Mouse (Mus musculus) lung, embryonic 16.5 days (tissue): ENCODE results near the gene Ppy. TPM values are rescaled to one million over a fixed set of nuclear protein-coding genes. Genes with fewer than 3 reads are reported as not detected.

Source experiments
- ATAC-seq: fragments of 200-750 bp; cut with Nextera tagmentation; 2 replicates; pipeline ENCODE4 v1.8.0; 2017; ENCODE audit warnings: low read depth, mild to moderate bottlenecking, moderate library complexity
- H3K27ac ChIP-seq: fragments of 300-500 bp; sonication (generic); 2 replicates; pipeline ENCODE4 v1.5.1; 2014; ENCODE audit warnings: mild to moderate bottlenecking, control low read depth, low read length
- H3K27me3 ChIP-seq: fragments of 300-500 bp; sonication (generic); 2 replicates; pipeline ENCODE4 v1.6.1; 2014; ENCODE audit warnings: low read depth, low read length, mixed read lengths; ENCODE audit not compliant: control insufficient read depth, insufficient read depth
- H3K36me3 ChIP-seq: fragments of 300-500 bp; sonication (generic); 2 replicates; pipeline ENCODE4 v1.6.1; 2014; ENCODE audit warnings: low read length; ENCODE audit not compliant: control insufficient read depth, insufficient read depth
- H3K4me1 ChIP-seq: fragments of 300-500 bp; sonication (generic); replicated peaks from 2 replicates; pipeline ENCODE4 v1.6.1; 2014; ENCODE audit warnings: low read length, mixed read lengths; ENCODE audit not compliant: control insufficient read depth, insufficient read depth
- H3K4me2 ChIP-seq: fragments of 300-500 bp; sonication (generic); 2 replicates; pipeline ENCODE4 v1.6.1; 2014; ENCODE audit warnings: low read depth, low read length, control low read depth
- H3K4me3 ChIP-seq: fragments of 300-500 bp; sonication (generic); 2 replicates; pipeline ENCODE4 v1.5.1; 2014; ENCODE audit warnings: mild to moderate bottlenecking, low read length, control low read depth
- H3K9ac ChIP-seq: fragments of 300-500 bp; sonication (generic); 2 replicates; pipeline ENCODE4 v1.6.1; 2014; ENCODE audit warnings: low read length, control low read depth
- H3K9me3 ChIP-seq: fragments of 300-500 bp; sonication (generic); 2 replicates; pipeline ENCODE4 v1.6.1; 2016; ENCODE audit warnings: low read length; ENCODE audit not compliant: control insufficient read depth
- WGBS: fragments of 180-500 bp; shearing (Covaris S2); extraction: QIAGEN DNeasy Blood & Tissue Kit; methylation state at CpG from one replicate; pipeline ENCODE4 v1.1.7; 2014; 5-methylcytosine and 5-hydroxymethylcytosine counted together
- polyA plus RNA-seq: library from polyadenylated mRNA; unstranded; fragments of >200 nt; fragmentation: Nextera tagmentation; extraction: Ambion mirVana; gene quantifications from 2 replicates; pipeline ENCODE4 v1.2.1, GENCODE M21; 2015

The Ppy gene
- polyA plus RNA-seq, 1 experiment from 2014 or later, result not detected

DNA sequence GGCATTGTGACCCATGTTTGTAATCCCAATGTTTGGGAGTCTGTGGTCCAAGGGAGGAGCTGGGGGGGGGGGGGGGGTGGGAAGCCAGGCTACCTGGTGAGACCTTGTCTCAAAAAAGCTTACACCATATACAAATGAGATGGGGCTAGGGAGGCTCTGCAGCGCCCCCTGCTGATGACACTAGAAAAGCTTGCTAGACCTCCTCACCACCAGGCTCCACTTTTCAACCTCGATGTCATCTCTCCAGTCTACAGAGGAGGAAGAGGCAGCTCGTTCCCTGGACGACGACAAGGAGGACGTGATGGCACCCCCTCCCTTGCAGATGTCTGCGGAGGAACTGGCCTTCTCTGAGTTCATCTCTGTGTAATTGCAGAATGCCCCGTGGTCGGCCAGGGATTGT lies 47.3 kb downstream of the Ppy start:
- Histone ChIP-seq H3K9me3 (no peaks in the 10 kb centered on the region), H3K4me2 (no peak overlapping the region), H3K36me3 (no peaks in the 10 kb centered on the region), H3K9ac (no peak overlapping the region), H3K27me3 (no peaks in the 10 kb centered on the region), H3K4me1 (no peaks in the 10 kb centered on the region; the same call in none of the 2 replicates), H3K27ac (no peak overlapping the region), H3K4me3 (no peak overlapping the region)
- ATAC-seq, result no peak
- 31% methylated on average over 9 of the region's 9 CpGs for WGBS

DNA sequence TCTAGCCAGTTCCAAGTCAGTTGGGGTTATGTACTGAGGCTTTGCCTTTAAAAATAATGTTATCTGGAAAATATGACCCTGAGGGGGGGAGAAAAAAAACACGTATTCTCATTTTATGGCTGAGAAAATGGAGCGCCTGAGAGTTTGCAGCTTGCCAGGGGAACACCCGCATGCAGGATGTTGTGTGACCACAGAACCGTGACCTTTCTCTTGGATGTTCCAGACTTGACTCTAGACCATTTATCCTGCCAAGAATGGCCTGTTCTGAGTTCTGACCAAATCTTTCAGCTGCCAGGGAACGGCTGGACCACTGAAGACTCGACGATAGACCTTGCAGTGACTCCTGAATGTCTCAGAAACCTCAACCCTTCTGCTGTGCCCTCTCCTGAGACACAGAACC lies 47.9 kb downstream of the Ppy start:
- Histone ChIP-seq H3K9ac (no peak overlapping the region), H3K36me3 (no peaks in the 10 kb centered on the region), H3K27ac (no peak overlapping the region), H3K4me3 (no peak overlapping the region), H3K27me3 (no peaks in the 10 kb centered on the region), H3K9me3 (no peaks in the 10 kb centered on the region), H3K4me1 (no peaks in the 10 kb centered on the region; the same call in none of the 2 replicates), H3K4me2 (no peak overlapping the region)
- WGBS, result 63% methylated on average over 7 of the region's 7 CpGs
- 0 out of 2 replicates have a peak, but pooled peaks have one; percentile 37 for ATAC-seq

DNA sequence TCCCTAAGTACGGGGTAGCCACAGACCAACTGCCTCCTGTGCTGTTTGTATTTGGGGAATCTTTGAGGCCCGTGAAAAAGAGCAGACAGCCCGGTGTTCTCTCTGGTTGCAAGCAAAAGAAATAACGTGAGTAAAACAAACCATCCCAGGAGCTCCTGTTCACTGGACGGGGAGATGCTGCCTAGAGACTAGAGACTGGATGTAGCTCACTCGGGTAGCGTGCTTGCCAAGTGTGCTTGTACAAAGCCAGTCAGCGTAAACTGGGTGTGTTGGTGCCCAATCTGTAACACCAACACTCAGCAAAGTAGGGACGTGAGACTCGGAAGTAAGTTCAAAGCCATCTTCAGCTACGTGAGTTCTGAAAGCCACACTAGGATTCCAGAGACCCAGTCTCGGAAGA lies 48.4 kb downstream of the Ppy start:
- H3K9ac ChIP-seq, result no peak overlapping the region
- H3K27me3 ChIP-seq, result no peaks in the 10 kb centered on the region
- ATAC-seq, result no peak
- H3K36me3 ChIP-seq, result no peaks in the 10 kb centered on the region
- no peak overlapping the region for H3K4me3 ChIP-seq
- H3K9me3 ChIP-seq, result no peaks in the 10 kb centered on the region
- no peak overlapping the region for H3K27ac ChIP-seq
- H3K4me2 ChIP-seq, result no peak overlapping the region
- no peaks in the 10 kb centered on the region; the same call in none of the 2 replicates for H3K4me1 ChIP-seq
- 77% methylated on average over 12 of the region's 12 CpGs for WGBS

DNA sequence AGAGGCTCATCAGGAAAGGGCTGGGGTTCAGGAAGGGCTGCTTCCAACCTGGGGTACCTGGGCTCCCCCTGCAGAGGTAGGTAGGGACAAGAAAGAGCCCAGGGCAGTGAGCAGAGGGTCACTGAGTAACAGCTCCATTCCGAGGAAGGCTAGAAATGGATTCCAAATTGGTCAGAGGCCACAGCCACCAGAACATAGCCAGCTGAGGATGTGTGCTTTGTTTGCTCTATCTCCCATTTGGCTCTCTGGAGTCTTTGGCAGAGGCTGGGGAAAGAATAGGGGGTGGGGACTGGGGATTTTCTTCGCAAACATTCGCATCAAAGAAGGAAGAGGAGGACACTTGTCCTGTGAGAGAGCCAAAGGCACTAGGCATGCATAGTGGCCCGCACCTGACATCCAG lies 49.2 kb downstream of the Ppy start:
- 0 out of 2 replicates have a peak, but pooled peaks have one; percentile 7 for ATAC-seq
- H3K4me1 ChIP-seq, result no peaks in the 10 kb centered on the region; the same call in none of the 2 replicates
- H3K9ac ChIP-seq, result no peak overlapping the region
- H3K4me2 ChIP-seq, result no peak overlapping the region
- H3K36me3 ChIP-seq, result no peaks in the 10 kb centered on the region
- WGBS, result 34% methylated on average over 4 of the region's 4 CpGs
- H3K9me3 ChIP-seq, result no peaks in the 10 kb centered on the region
- H3K27ac ChIP-seq, result peak overlapping the region; percentile 41; the same call in 1 of the 2 replicates
- no peak overlapping the region for H3K4me3 ChIP-seq
- no peaks in the 10 kb centered on the region for H3K27me3 ChIP-seq

DNA sequence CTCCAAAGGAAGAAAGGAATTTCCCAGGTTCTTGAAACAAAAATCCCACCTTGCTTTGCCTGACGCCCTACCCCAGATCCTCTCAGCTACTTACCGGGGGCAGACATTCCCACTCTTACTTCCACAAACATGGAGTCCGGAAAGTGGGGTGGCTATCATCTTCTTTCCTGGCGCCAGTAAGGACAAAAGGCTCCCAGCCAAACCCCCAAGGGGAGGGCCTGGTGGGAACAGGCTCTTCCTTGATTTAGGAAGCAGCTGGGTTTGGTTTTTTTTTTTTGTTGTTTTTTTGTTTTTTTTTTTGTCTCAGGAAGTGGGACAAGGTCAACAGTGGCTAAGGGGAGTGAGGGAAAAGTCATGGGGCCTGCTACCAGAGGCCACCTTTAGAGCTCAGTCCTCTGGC lies 49.6 kb downstream of the Ppy start:
- Histone ChIP-seq H3K9ac (no peak overlapping the region), H3K4me2 (no peak overlapping the region)

More for the DNA sequence above, 49.6 kb downstream of the Ppy start:
- no peaks in the 10 kb centered on the region for H3K36me3 ChIP-seq
- peak overlapping the region; percentile 41; the same call in 1 of the 2 replicates for H3K27ac ChIP-seq
- no peaks in the 10 kb centered on the region for H3K27me3 ChIP-seq
- H3K4me3 ChIP-seq, result no peak overlapping the region
- no peaks in the 10 kb centered on the region; the same call in none of the 2 replicates for H3K4me1 ChIP-seq
- WGBS, result 49% methylated on average over 4 of the region's 4 CpGs
- peak; percentile 56; the same call in 1 of the 2 replicates for ATAC-seq
- no peaks in the 10 kb centered on the region for H3K9me3 ChIP-seq

Other genes with a start within 250 kb of the Ppy start
- gene Meox1, start 206.9 kb downstream of the Ppy start, polyA plus RNA-seq, result 11.7 and 12.4 TPM in 2 replicates
- 0.53 and 0.63 TPM in 2 replicates for gene Sost, start 134.3 kb downstream of the Ppy start, polyA plus RNA-seq
- not detected in 2 replicates for gene Cfap97d1, start 117.0 kb downstream of the Ppy start, polyA plus RNA-seq
- 21.7 and 23.8 TPM in 2 replicates for gene Dusp3, start 114.3 kb downstream of the Ppy start, polyA plus RNA-seq
- gene Mpp3, start 72.9 kb downstream of the Ppy start, polyA plus RNA-seq, result 3.7 and 4.1 TPM in 2 replicates
- 0.74 and 1.1 TPM in 2 replicates for gene Cd300lg, start 59.8 kb downstream of the Ppy start, polyA plus RNA-seq
- 6.1 and 6.4 TPM in 2 replicates for gene Mpp2, start 12.8 kb downstream of the Ppy start, polyA plus RNA-seq
- gene Pyy, start 6.5 kb upstream of the Ppy start, polyA plus RNA-seq, result not detected in 2 replicates
- gene Nags, start 44.2 kb upstream of the Ppy start, polyA plus RNA-seq, result 0.73 and 1.5 TPM in 2 replicates
- 33.3 and 34.8 TPM in 2 replicates for gene Tmem101, start 55.1 kb upstream of the Ppy start, polyA plus RNA-seq
- gene Lsm12, start 84.0 kb upstream of the Ppy start, polyA plus RNA-seq, result 108 and 130 TPM in 2 replicates
- gene G6pc3, start 88.3 kb upstream of the Ppy start, polyA plus RNA-seq, result 28.3 and 28.6 TPM in 2 replicates
- 70.1 and 80.4 TPM in 2 replicates for gene Hdac5, start 128.8 kb upstream of the Ppy start, polyA plus RNA-seq
- gene BC030867, start 147.6 kb upstream of the Ppy start, polyA plus RNA-seq, result 18.7 and 19.4 TPM in 2 replicates
- 0.05 and 0.08 TPM in 2 replicates for gene Asb16, start 167.4 kb upstream of the Ppy start, polyA plus RNA-seq
- 52.8 and 60.2 TPM in 2 replicates for gene Tmub2, start 183.6 kb upstream of the Ppy start, polyA plus RNA-seq
- 11.1 and 11.6 TPM in 2 replicates for gene Atxn7l3, start 195.3 kb upstream of the Ppy start, polyA plus RNA-seq
- gene Ubtf, start 218.4 kb upstream of the Ppy start, polyA plus RNA-seq, result 69.6 and 73.0 TPM in 2 replicates